Mouse (Mus musculus) right cerebral cortex, postnatal 36 days (tissue): ENCODE measurements at regions not wholly inside any gene's neighbourhood (a gene's known extent, or its start where the extent isn't known, plus 50 kb on each side); places are given as distances from the start of the nearest gene placed in this dataset.

Experiments used
- DNase-seq, 2 experiments: peaks; one replicate each; pipeline ENCODE4 v3.0.0; 2022; ENCODE audit warnings: low spot score in 2 of 2, mixed read lengths in 1 of 2

DNA sequence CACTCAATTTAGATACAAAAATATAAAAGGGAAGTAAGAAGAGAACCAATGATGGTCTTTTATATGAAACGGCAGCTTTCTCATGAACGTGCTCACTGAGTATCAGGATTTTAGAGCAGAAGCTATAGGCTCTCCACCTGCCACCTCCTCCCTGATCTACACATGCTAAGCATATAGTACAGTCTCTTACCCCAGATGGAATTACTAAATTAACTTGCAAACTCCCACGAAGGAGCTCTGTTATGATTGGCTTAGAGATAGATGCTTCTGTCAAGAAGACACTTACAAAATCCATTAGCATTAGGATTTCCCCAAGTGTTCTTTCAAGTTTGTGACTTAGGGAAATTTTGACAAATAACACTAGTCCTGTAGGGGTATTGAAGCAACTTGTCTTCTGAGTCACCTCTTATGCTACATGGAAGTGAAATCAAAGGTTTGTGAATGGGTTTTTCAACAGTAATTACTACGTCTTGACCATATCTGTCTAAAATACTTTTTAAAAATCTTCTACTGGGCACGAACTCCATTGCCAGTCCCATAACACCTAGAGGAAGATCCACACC lies 60.6 kb downstream of the Crygs start:
- DNase-seq, result no peak

DNA sequence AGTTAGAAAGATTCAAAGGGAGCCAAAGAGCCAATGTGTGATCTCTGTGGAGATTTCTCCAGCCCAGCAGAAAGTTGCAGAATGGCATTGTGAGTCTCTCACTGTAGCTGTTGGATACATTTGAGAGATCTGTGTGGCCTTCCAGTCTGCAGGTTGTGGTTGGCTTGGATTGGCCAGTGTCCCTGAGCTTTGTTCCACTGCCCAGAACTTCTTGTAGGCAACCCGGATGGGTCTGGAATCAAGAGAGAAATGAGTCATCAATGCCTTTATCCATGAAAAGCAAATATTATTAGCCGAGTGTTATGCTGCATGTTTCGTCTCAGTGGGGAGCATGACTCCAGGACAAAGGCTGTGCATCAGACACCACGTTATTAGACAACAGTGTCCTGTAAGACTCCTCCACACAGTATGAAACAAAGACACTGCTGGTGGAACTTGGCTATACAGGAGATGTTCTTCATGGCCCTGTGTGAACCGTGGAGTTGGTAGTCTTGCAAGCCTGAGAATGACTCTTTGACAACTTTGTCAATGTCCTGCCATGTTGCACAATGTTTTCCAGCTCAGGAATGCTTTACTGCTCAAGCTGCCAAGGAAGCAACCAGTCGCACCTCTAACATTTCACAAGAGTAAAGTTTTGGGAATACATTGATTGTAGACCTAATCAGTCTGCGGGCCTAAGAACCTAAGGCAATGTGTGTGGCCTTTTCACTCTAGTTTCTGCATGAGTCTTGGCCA lies 67.1 kb downstream of the Crygs start:
- no peak for DNase-seq

DNA sequence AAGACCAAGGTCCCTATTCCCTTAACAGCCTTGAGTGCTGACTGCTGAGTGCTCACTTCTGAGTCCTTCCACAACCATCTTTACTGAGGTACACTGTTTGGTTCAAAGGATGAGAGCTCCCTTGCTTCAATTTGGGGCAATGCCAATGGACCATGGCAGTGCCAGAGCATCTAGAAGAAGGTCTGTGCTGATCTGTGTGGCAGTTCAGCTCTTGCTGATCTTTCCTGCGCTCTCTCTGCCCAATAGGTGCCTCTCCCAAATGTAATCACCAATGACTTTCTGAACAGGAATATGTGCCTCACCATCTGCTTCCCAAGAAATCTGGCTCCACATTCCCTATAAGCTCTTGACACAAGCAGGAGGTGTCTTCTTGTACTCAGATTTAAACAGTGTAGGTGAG lies 67.9 kb downstream of the Crygs start:
- no peak for DNase-seq

DNA sequence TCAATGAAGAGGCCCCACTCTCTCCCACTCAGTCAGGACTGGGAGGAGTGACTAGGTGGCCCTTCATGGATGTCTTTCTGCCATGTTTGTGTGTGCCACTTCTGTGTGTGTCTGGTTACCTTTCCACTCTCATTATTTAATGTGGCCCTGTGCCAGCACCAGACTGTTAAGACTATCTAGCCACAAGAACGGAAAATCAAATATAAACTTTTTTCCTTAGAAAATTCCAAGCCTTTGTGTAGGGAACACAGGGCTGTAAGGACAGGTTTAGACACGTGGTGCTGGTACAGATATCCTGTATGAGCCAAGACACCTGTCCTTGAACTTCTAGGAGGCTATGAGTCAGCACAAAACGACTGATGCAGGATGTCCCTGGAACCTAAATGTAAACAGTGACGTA lies 69.9 kb downstream of the Crygs start:
- DNase-seq, result no peak

DNA sequence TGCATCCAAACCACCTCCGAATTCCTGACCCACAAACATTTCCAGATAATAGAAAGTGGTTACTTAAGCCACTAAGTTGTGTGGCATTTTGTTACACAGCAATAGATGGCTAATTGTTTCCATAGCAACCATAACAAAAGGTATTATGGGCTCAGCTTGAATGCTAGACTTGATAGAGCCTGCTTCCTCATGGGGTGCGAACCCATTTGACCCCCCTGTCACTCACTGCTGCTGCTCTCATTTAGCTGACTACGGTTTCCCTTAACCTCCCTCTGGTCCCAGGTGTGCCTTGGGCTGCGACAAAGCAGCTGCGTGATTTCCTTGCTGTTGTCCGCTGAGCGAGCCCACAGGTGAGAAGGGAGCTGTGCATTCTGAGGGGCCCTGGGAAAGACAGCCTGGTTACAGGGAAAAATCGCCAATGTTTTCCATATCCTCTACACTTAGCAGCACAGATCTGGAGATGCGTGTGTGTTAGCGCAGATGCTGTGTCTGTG lies 76.8 kb downstream of the Crygs start:
- DNase-seq, result no peak

DNA sequence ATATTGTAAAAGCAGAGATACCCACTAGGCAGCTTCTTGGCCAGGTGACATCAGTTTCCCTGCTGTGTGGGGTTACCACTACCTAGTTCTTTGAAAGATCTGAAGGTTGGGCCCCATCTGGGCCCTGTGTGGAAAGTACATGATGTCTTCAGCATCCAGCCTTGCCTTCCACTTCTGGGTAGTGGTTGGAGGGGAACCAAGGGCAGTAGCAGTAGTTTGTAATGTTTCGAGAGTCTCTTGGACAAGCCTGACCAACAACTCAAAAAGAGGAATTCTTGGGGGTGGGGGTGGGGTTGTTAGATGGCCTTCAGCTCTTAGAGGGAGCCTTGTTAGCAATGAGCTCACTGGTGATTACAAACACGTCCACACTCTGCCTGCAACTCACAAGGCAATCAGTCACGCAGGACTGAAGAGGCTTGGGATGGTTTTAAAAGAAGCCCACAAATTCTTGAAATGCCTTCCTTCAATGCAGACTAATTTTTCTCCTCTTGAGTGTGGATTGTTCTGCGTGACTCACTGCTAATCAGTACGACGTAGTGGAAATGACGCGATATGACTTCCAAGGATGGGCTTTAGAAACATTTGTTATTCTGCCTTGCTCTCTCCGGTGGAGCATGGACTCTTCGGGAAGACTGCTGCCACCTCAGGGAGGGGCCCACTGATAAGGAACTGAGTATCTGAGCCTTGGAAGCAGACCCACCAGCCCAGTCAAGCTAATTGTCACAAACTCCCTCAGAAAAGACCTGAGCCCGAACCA lies 76.9 kb upstream of the Dgkg start:
- DNase-seq, result no peak

DNA sequence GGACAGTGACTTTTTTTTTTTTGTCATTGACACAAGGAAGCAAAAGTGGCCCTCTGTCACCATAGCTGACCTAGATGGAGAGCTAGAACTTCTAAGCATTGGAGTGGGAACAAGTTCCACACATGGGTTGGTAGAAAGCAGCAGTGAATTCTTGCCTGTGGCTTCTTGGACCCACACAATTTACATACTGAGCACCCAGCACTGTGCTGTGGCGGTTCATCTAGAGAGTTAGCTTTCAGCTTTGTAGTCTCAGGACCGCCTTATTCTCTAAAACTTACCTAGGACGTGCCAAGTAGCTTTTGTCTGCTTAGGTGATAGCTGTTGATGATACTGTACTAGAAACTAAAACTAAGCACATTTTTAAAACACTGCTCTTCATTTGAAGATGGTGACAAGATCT lies 72.1 kb upstream of the Dgkg start:
- DNase-seq, result no peak

DNA sequence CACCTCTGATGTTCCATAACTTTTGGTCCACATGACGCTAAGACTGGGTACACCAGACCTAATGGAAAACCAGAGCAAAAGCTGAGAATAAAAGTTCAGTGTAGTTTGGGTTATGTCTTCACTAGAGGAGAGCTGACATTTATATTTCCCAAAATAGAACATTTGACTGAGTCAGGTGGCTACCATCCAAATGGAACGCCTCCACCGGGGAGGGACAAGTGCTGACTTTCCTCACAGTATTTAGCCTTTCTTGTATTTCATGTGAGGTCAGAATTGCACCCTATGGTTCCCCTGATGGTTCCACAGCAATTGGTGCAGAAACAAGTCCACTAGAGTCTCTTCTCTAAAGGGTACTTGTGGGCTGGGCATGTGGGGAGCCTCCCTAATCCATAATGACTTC lies 68.2 kb upstream of the Dgkg start:
- no peak for DNase-seq

DNA sequence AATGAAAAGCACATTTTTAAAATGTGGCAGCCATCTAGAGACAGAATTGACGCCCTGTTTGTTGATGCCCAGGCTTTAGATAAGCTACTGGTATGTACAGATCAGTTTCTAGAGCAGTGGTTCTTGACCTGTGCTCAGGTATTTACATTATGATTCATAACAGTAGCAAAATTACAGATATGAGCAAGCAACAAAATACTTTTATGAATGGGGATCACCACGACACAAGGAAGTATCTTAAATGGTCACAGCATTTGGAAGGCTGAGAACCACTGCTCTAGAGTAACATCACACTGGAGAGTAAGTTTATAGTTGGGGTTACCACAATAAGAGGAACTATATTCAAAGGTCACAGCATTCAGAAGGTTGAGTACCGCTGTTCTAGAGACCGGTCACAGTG lies 66.3 kb upstream of the Dgkg start:
- DNase-seq, result no peak

DNA sequence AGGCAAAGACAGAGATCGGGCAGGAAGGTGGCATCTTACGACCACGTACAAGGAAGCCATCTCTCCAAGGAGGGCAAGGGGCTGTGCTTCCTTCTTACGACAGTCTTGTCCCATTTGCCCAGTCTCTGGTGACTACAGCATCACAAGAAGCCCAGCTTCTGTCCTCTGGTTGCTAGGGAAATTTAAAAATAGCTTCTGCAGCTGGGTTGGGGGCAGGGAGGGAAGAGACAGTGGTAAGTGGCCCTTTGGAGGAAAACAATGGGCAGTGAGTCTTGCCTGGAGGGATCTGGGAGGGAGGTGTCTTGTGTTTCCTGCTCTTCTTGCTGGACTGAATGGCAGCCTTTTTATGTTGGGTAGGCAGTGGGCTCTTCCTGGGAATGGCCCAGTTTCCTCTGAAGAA lies 62.8 kb upstream of the Dgkg start:
- peak; percentile 3 to 6 for DNase-seq

DNA sequence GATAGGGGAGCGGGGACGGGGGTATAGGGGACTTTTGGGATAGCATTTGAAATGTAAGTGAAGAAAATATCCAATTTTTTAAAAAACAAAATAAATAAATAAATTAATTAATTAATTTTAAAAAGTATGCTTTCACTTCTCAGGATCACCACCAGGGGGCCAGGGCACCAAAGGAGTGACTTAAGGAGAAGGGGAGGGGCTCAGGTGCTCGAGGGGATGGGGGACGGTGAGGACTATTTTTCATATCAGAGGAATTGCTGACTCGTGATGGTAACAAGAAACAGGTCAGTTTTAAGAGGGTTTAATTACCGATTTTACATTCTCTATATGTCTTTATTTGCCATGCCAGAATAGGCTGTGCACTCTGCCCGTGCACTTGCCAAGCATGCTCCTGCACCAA lies 62.3 kb upstream of the Dgkg start:
- no peak for DNase-seq

DNA sequence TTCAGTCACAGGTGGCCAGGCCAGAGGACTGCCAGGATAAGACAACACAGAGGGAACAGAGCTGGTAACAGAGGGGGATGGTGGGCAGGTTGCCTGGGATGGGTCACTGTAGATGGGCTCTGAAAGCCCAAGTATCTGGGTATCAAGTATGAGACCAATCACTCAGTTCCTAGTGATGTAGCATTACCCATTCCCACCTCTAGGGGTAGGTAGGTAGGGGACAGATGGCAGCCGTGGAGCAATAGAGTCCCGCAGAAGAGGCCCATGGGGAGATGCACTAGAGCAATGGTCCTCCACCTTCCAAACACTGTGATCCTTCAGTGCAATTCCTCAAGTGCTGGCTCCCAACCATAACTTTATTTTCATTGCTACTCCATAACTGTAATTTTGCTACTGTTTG lies 60.4 kb upstream of the Dgkg start:
- no peak for DNase-seq

DNA sequence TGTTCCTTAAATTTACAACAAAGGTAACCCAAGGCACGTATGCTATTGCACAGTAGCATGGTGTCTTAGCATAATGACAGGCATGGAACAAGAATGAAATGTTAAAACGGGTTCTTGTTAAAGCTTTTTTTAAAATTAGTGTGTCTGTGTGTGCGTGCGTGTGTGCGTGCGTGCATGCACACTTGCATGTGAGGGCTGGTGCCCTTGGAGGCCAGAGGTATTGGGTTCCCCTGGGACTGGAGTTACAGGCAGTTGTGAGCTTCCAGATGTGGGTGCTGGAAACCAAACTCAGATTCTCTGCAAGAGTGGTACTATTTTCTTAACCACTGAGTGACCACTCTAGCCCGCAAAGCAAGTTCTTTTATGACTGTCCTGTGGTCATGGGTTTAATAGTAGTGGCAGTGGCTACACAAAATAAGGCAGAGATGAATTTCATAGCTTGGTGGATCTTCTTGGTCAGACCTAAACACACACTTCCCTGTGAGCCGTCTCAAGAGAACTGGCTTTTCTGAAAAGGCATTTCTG lies 59.3 kb upstream of the Dgkg start:
- no peak for DNase-seq

DNA sequence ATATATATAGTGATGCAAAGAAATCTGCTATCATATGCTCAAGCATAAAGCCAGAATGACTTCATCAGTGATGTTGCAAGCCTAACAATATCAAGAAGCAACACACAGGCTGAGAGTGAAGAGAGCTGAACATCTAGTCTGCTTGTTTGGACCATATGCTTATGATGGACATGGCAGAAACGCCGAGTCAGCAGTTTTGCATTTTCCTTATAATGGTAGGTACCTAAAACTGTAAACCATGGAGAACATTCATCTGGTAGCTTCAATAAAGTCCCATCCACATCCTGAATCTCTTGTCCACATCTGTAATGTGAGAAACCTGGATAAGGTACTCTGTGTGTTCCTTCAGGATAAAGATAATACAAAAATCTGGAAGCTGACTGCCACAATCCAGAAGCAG lies 57.3 kb upstream of the Dgkg start:
- DNase-seq, result no peak

DNA sequence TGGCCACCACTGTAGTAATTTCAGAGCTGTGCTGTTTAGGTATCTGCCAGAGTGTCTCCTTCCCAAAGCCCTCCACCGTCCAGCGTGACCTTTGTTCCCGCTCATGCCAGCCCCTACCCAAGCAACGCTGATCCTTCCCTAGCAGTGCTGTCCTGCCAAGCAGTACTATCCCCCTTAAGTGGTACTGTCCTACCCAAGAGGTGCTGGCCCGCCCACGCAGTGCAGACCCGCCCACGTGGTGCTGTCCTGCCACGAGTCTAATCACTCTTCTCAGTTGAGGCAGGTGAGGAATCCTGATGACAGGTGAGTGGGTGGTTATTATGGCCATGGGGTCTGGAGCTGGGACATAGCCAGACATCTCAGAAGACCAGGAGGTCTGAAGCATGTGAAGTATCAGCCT lies 51.7 kb upstream of the Dgkg start:
- no peak for DNase-seq
